Mouse (Mus musculus) intestine, embryonic 16.5 days (tissue): ENCODE data around the gene Rab4b. TPM values are rescaled to one million over a fixed set of nuclear protein-coding genes. Genes with fewer than 3 reads are reported as not detected.

Experiments
- ATAC-seq: fragments of 200-750 bp; cut with Nextera tagmentation; 2 replicates; pipeline ENCODE4 v1.8.0; 2017; ENCODE audit warnings: moderate TSS enrichment, moderate library complexity
- H3K27ac ChIP-seq: fragments of 300-500 bp; sonication (generic); 2 replicates; pipeline ENCODE4 v1.5.1; 2014; ENCODE audit warnings: mild to moderate bottlenecking, low read length
- H3K27me3 ChIP-seq: fragments of 300-500 bp; sonication (generic); replicated peaks from 2 replicates; pipeline ENCODE4 v1.6.1; 2014; ENCODE audit warnings: low read length, control low read depth, mixed read lengths; ENCODE audit not compliant: control insufficient read depth, insufficient read depth
- H3K36me3 ChIP-seq: fragments of 300-500 bp; sonication (generic); 2 replicates; pipeline ENCODE4 v1.6.1; 2014; ENCODE audit warnings: low read length, control low read depth; ENCODE audit not compliant: control insufficient read depth, insufficient read depth
- H3K4me1 ChIP-seq: fragments of 300-500 bp; sonication (generic); 2 replicates; pipeline ENCODE4 v1.6.1; 2014; ENCODE audit warnings: low read length, control low read depth, mixed read lengths; ENCODE audit not compliant: control insufficient read depth, insufficient read depth
- H3K4me2 ChIP-seq: fragments of 300-500 bp; sonication (generic); 2 replicates; pipeline ENCODE4 v1.6.1; 2014; ENCODE audit warnings: low read depth, low read length, control low read depth
- H3K4me3 ChIP-seq: fragments of 300-500 bp; sonication (generic); 2 replicates; pipeline ENCODE4 v1.5.1; 2014; ENCODE audit warnings: mild to moderate bottlenecking, low read length
- H3K9ac ChIP-seq: fragments of 300-500 bp; sonication (generic); 2 replicates; pipeline ENCODE4 v1.6.1; 2014; ENCODE audit warnings: low read depth, low read length
- H3K9me3 ChIP-seq: fragments of 300-500 bp; sonication (generic); 2 replicates; pipeline ENCODE4 v1.6.1; 2016; ENCODE audit warnings: low read length, control low read depth; ENCODE audit not compliant: control insufficient read depth
- WGBS: fragments of 180-500 bp; shearing (Covaris S2); extraction: QIAGEN DNeasy Blood & Tissue Kit; methylation state at CpG from one replicate; pipeline ENCODE4 v1.1.7; 2014; 5-methylcytosine and 5-hydroxymethylcytosine counted together
- polyA plus RNA-seq: library from polyadenylated mRNA; unstranded; fragments of >200 nt; fragmentation: Nextera tagmentation; extraction: Ambion mirVana; gene quantifications from 2 replicates; pipeline ENCODE4 v1.2.1, GENCODE M21; 2015

The Rab4b gene
- polyA plus RNA-seq, 1 experiment from 2014 or later: 69.9 TPM

DNA sequence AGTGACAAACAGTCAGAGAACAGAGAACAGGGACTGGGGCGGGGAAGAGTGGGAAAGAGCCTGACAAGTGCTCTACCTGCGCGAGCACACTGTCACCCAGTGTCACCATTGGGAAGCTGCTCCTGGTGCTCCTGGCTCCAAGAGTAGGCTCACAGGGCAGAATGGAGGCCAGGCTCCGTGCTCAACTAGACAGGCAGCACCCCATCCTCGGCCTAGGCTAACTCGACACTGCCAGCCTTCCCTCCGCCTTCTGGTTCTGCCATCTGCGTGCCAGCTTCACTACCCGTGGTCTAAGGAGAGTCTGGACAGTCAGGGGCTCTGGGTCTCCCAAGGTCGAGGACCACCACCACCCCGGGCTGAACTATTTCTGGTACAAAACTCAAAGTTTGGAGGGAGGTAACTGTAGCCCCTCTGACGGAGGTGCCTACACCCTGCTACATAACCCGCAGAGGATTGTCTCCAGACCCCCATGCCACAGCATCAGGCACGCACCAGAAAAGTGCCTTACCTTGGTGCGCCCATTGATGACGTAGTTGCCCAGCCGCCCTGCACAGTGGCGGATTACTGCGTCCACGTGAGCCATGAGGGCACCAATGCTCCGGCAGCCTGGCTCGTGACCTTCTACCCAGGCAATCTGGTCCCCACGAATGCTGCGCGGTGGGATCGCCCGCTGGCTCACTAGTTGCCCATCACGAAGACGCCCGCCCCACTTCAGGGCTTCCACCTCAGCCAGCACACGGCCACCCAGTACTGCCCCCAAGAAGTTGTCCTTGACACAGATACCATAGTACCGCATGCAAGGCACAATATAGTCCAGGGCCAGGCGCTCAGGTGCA lies 14.4 kb downstream of the Rab4b start:
- peak overlapping the region; percentile 85 for H3K4me2 ChIP-seq
- H3K27me3 ChIP-seq: no peaks in the 10 kb centered on the region
- no peak for ATAC-seq
- H3K4me1 ChIP-seq: peaks cover 56% of the 10 kb centered on the region
- WGBS: 77% methylated on average over 33 of the region's 33 CpGs
- peaks cover 7% of the 10 kb centered on the region for H3K36me3 ChIP-seq
- H3K9ac ChIP-seq: peak overlapping the region; percentile 89
- H3K4me3 ChIP-seq: peak overlapping the region; percentile 76
- H3K27ac ChIP-seq: no peak overlapping the region; the same call in 1 of the 2 replicates
- H3K9me3 ChIP-seq: no peaks in the 10 kb centered on the region

- H3K36me3 ChIP-seq: peaks cover 13% of the 10 kb centered on the region
Observed at GRCm38 (mm10) chr7:27163450-27163805, 15.3 kb downstream of the Rab4b start.

DNA sequence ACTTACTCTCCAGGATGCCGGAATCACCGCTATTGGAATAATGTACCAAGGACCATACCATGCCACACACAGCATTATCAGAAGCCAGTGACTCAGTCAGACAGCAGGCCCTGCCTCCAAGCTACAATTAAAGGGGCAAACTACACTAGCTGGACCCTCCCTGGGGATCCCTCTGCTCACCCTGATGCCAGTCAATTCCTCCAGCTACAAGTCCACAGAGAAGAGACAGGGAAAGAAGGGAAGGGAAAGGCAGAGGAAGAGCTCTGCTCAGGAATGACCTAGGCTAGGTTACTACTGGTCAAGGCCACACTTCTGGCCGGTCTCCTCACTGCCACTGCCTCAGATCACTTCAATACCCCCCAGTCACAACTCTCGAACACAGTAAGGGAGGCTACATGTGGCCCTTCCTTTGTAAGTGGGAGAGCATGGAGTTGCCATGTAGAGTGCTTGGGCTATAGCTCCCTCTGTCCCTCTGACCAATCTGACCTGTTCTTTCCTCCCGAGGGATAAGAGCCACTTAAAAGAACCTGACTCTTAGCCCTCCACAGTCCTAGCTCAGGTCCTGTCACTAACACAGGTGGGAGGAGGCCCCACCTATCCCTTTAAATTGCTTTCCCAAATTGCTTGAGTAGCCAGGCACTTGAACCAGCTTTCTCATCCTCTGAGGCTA lies 15.8 kb downstream of the Rab4b start:
- Histone ChIP-seq H3K27me3 (no peaks in the 10 kb centered on the region), H3K36me3 (peaks cover 15% of the 10 kb centered on the region), H3K4me2 (no peak overlapping the region; the same call in 1 of the 2 replicates), H3K4me3 (no peak overlapping the region; the same call in 1 of the 2 replicates), H3K27ac (no peak overlapping the region), H3K9me3 (no peaks in the 10 kb centered on the region), H3K4me1 (peaks cover 56% of the 10 kb centered on the region), H3K9ac (0 out of 2 replicates have a peak overlapping the region, but pooled peaks have one; percentile 89)
- ATAC-seq: no peak
- WGBS: 78% methylated on average over 5 of the region's 5 CpGs

More at GRCm38 (mm10) chr7:27163450-27163805, 15.3 kb downstream of the Rab4b start:
- ATAC-seq: no peak
- H3K4me2 ChIP-seq: peak overlapping the region; percentile 14; the same call in 1 of the 2 replicates
- H3K27me3 ChIP-seq: no peaks in the 10 kb centered on the region
- H3K4me1 ChIP-seq: peaks cover 56% of the 10 kb centered on the region
- peak overlapping the region; percentile 89; the same call in 1 of the 2 replicates for H3K9ac ChIP-seq
- H3K27ac ChIP-seq: no peak overlapping the region
- WGBS: 75% methylated on average over 5 of the region's 5 CpGs
- H3K9me3 ChIP-seq: no peaks in the 10 kb centered on the region
- no peak overlapping the region; the same call in 1 of the 2 replicates for H3K4me3 ChIP-seq

- Histone ChIP-seq H3K4me1 (peaks cover 56% of the 10 kb centered on the region), H3K9ac (0 out of 2 replicates have a peak overlapping the region, but pooled peaks have one; percentile 8), H3K27me3 (no peaks in the 10 kb centered on the region), H3K4me3 (no peak overlapping the region), H3K36me3 (peaks cover 23% of the 10 kb centered on the region), H3K27ac (no peak overlapping the region), H3K9me3 (no peaks in the 10 kb centered on the region), H3K4me2 (no peak overlapping the region)
- no peak for ATAC-seq
- WGBS: 77% methylated on average over 4 of the region's 4 CpGs
Observed at GRCm38 (mm10) chr7:27161744-27162143, 17.0 kb downstream of the Rab4b start.

DNA sequence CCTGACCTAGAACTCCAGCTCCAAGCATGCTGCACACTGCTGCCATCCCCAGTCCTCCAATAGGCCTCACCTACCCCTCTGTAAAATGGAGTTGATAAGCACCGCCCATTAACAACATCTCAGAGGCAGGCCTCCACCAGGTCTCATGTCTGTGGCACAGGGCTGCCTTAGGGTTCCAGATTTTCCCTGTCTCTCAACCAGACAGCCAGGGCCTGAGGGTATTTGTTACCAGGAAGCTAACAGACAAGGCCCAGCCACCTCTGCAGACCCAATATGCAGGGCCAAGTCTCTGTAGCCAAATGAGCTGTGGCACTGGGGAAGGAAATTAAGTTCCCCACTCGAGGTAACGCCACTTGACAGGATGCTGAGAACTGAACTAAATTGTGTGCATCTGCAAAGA lies 17.8 kb downstream of the Rab4b start:
- H3K9ac ChIP-seq: 0 out of 2 replicates have a peak overlapping the region, but pooled peaks have one; percentile 11
- peak overlapping the region; percentile 6; the same call in 1 of the 2 replicates for H3K27ac ChIP-seq
- no peaks in the 10 kb centered on the region for H3K9me3 ChIP-seq
- ATAC-seq: no peak
- peaks cover 56% of the 10 kb centered on the region for H3K4me1 ChIP-seq
- no peak overlapping the region for H3K4me3 ChIP-seq
- peaks cover 23% of the 10 kb centered on the region for H3K36me3 ChIP-seq
- 79% methylated on average over 3 of the region's 3 CpGs for WGBS
- no peak overlapping the region for H3K4me2 ChIP-seq
- no peaks in the 10 kb centered on the region for H3K27me3 ChIP-seq

DNA sequence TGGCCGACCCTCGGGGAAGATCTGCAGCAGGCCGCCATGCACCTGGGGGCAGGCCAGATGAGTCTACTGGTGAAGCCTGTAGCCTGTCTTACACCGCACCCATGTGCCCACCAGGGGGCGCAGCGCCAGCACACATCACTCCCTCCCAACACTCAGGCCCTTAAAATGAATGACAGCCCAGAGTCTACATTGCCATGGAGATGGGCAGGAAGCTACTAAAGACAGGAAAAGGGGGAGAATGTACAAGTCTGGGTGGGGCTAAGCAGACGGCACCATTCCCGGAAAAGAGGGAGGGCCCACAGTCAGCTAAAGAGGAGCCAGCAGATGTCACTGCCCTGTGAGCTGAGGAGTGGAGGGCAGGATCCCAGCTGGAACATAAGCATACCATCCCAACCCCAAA lies 18.8 kb downstream of the Rab4b start:
- peak; percentile 91 for ATAC-seq
- H3K9me3 ChIP-seq: no peaks in the 10 kb centered on the region
- WGBS: 14% methylated on average over 8 of the region's 8 CpGs
- no peak overlapping the region for H3K4me3 ChIP-seq
- H3K27me3 ChIP-seq: no peaks in the 10 kb centered on the region
- H3K27ac ChIP-seq: no peak overlapping the region
- H3K9ac ChIP-seq: no peak overlapping the region
- peaks cover 23% of the 10 kb centered on the region for H3K36me3 ChIP-seq
- peaks cover 48% of the 10 kb centered on the region for H3K4me1 ChIP-seq
- no peak overlapping the region for H3K4me2 ChIP-seq

GRCm38 (mm10) chr7:27159256-27159655 lies 19.4 kb downstream of the Rab4b start:
- H3K9ac ChIP-seq: no peak overlapping the region
- no peaks in the 10 kb centered on the region for H3K9me3 ChIP-seq
- no peak overlapping the region for H3K4me2 ChIP-seq
- H3K27me3 ChIP-seq: no peaks in the 10 kb centered on the region
- peaks cover 20% of the 10 kb centered on the region for H3K36me3 ChIP-seq
- H3K4me1 ChIP-seq: peaks cover 41% of the 10 kb centered on the region
- H3K27ac ChIP-seq: no peak overlapping the region
- no peak for ATAC-seq
- WGBS: 92% methylated on average over 6 of the region's 6 CpGs
- no peak overlapping the region for H3K4me3 ChIP-seq

- Histone ChIP-seq H3K9ac (no peak overlapping the region), H3K27ac (no peak overlapping the region), H3K27me3 (no peaks in the 10 kb centered on the region), H3K36me3 (peaks cover 19% of the 10 kb centered on the region), H3K4me2 (no peak overlapping the region), H3K4me3 (no peak overlapping the region), H3K4me1 (peaks cover 34% of the 10 kb centered on the region), H3K9me3 (no peaks in the 10 kb centered on the region)
- 92% methylated on average over 9 of the region's 9 CpGs for WGBS
- ATAC-seq: no peak
Observed at GRCm38 (mm10) chr7:27158171-27158570, 20.5 kb downstream of the Rab4b start.

DNA sequence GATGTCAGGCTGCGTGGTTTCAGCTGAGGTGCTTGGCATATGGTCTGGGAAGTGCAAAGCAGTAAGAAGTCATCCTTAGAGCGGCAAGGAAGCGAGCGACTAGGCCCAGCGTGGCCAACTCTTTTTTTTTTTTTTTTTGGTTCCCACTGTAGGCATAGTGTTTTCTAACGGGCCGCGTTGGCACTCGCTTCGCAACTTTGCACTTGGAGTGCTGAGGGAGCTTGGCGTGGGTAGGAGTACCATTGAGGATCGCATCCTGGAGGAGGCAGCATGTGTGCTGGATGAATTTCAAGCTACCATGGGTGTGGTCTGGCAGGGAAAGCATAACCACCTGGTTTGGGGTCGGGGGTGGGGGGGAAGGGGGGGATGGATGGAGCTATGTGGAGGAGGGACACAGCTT lies 22.7 kb downstream of the Rab4b start:
- peaks cover 19% of the 10 kb centered on the region for H3K36me3 ChIP-seq
- peaks cover 15% of the 10 kb centered on the region for H3K4me1 ChIP-seq
- no peaks in the 10 kb centered on the region for H3K27me3 ChIP-seq
- H3K4me2 ChIP-seq: no peak overlapping the region
- ATAC-seq: no peak
- H3K27ac ChIP-seq: no peak overlapping the region
- no peaks in the 10 kb centered on the region for H3K9me3 ChIP-seq
- H3K4me3 ChIP-seq: no peak overlapping the region
- 78% methylated on average over 13 of the region's 13 CpGs for WGBS
- H3K9ac ChIP-seq: no peak overlapping the region
